Mouse (Mus musculus) layer of hippocampus, postnatal 36 days (tissue): Measurements from ENCODE around the gene Mvb12b. TPM values are rescaled to one million over a fixed set of nuclear protein-coding genes. Genes with fewer than 3 reads are reported as not detected.
A peak's percentile ranks its signal among the peaks of the same experiment; 100 is the strongest.

ENCODE experiments used
- DNase-seq, 2 experiments: peaks; one replicate each; pipeline ENCODE4 v3.0.0; 2022
- total RNA-seq, 2 experiments: library from RNA; stranded (reverse); gene quantifications; 2 replicates each; pipeline ENCODE4 v1.2.3; 2021

Mvb12b gene
- total RNA-seq, 2 experiments from 2014 or later: 91.3 to 91.5 TPM

- DNase-seq: no peak
These were observed 2.5 kb downstream of the Mvb12b start for GRCm38 (mm10) chr2:33885264-33885651.

GRCm38 (mm10) chr2:33884623-33885263 is 3.0 kb downstream of the Mvb12b start:
- DNase-seq: peak; percentile 21 to 36

- DNase-seq: no peak
These were observed 8.5 kb downstream of the Mvb12b start for GRCm38 (mm10) chr2:33879223-33879622.

GRCm38 (mm10) chr2:33878437-33878836 is 9.3 kb downstream of the Mvb12b start:
- no peak for DNase-seq

GRCm38 (mm10) chr2:33877663-33878360 is 9.9 kb downstream of the Mvb12b start:
- no peak for DNase-seq

- DNase-seq: peak; percentile 83 to 85
These were observed 11.0 kb downstream of the Mvb12b start for GRCm38 (mm10) chr2:33876529-33877290.

- DNase-seq: no peak
These were observed 12.2 kb downstream of the Mvb12b start for GRCm38 (mm10) chr2:33875594-33875993.

GRCm38 (mm10) chr2:33874856-33875576 is 12.7 kb downstream of the Mvb12b start:
- DNase-seq: no peak

GRCm38 (mm10) chr2:33874367-33874766 is 13.4 kb downstream of the Mvb12b start:
- no peak for DNase-seq

- no peak for DNase-seq
These were observed 14.2 kb downstream of the Mvb12b start for GRCm38 (mm10) chr2:33873501-33873900.

- no peak for DNase-seq
These were observed 14.9 kb downstream of the Mvb12b start for GRCm38 (mm10) chr2:33872841-33873271.

GRCm38 (mm10) chr2:33871181-33871520 is 16.6 kb downstream of the Mvb12b start:
- DNase-seq: no peak

GRCm38 (mm10) chr2:33870369-33871180 is 17.2 kb downstream of the Mvb12b start:
- no peak for DNase-seq

- DNase-seq: no peak
These were observed 17.9 kb downstream of the Mvb12b start for GRCm38 (mm10) chr2:33869689-33870343.

- no peak for DNase-seq
These were observed 18.6 kb downstream of the Mvb12b start for GRCm38 (mm10) chr2:33868996-33869688.

- DNase-seq: no peak
These were observed 19.4 kb downstream of the Mvb12b start for GRCm38 (mm10) chr2:33868322-33868721.

- DNase-seq: no peak
These were observed 31.0 kb downstream of the Mvb12b start for GRCm38 (mm10) chr2:33856746-33857145.

GRCm38 (mm10) chr2:33853011-33853976 is 34.5 kb downstream of the Mvb12b start:
- no peak for DNase-seq

- no peak for DNase-seq
These were observed 40.4 kb downstream of the Mvb12b start for GRCm38 (mm10) chr2:33847196-33847834.
